Mouse (Mus musculus) neural tube, embryonic 13.5 days (tissue): ENCODE measurements at regions not wholly inside any gene's neighbourhood (a gene's known extent, or its start where the extent isn't known, plus 50 kb on each side); places are given as distances from the start of the nearest gene placed in this dataset.

Experiments
- ATAC-seq: fragments of 200-750 bp; cut with Nextera tagmentation; 2 replicates; pipeline ENCODE4 v1.8.0; 2017; ENCODE audit warnings: low read depth, mild to moderate bottlenecking, moderate TSS enrichment, moderate library complexity
- H3K27ac ChIP-seq: fragments of 300-500 bp; sonication (generic); replicated peaks from 2 replicates; pipeline ENCODE4 v1.5.1; 2015; ENCODE audit warnings: moderate library complexity, mild to moderate bottlenecking, inconsistent platforms
- H3K27me3 ChIP-seq: fragments of 300-500 bp; sonication (generic); 2 replicates; pipeline ENCODE4 v1.6.1; 2015; ENCODE audit warnings: mild to moderate bottlenecking, inconsistent platforms
- H3K36me3 ChIP-seq: fragments of 300-500 bp; sonication (generic); 2 replicates; pipeline ENCODE4 v1.6.1; 2015; ENCODE audit warnings: mild to moderate bottlenecking, inconsistent platforms
- H3K4me1 ChIP-seq: fragments of 300-500 bp; sonication (generic); replicated peaks from 2 replicates; pipeline ENCODE4 v1.6.1; 2015; ENCODE audit warnings: inconsistent platforms
- H3K4me2 ChIP-seq: fragments of 300-500 bp; sonication (generic); 2 replicates; pipeline ENCODE4 v1.6.1; 2015; ENCODE audit warnings: inconsistent platforms, mild to moderate bottlenecking, moderate library complexity
- H3K4me3 ChIP-seq: fragments of 300-500 bp; sonication (generic); 2 replicates; pipeline ENCODE4 v1.5.1; 2015; ENCODE audit warnings: mild to moderate bottlenecking, inconsistent platforms
- H3K9ac ChIP-seq: fragments of 300-500 bp; sonication (generic); 2 replicates; pipeline ENCODE4 v1.6.1; 2015; ENCODE audit warnings: moderate library complexity, mild to moderate bottlenecking, inconsistent platforms
- H3K9me3 ChIP-seq: fragments of 300-500 bp; sonication (generic); 2 replicates; pipeline ENCODE4 v1.6.1; 2016; ENCODE audit warnings: inconsistent platforms
- WGBS: fragments of 180-500 bp; shearing (Covaris S2); methylation state at CpG from one replicate; pipeline ENCODE4 v1.1.7; 2015; 5-methylcytosine and 5-hydroxymethylcytosine counted together

- Histone ChIP-seq H3K9me3 (no peaks in the 10 kb centered on the region), H3K27ac (no peak overlapping the region), H3K4me3 (no peak overlapping the region), H3K36me3 (no peaks in the 10 kb centered on the region), H3K27me3 (no peaks in the 10 kb centered on the region), H3K9ac (no peak overlapping the region), H3K4me2 (no peak overlapping the region), H3K4me1 (no peaks in the 10 kb centered on the region)
- ATAC-seq, result no peak
- 90% methylated on average over 7 of the region's 7 CpGs for WGBS
Observed at GRCm38 (mm10) chr6:31995977-31996376, 54.1 kb upstream of the 1700012A03Rik start.

- H3K4me3 ChIP-seq, result no peak overlapping the region
- H3K36me3 ChIP-seq, result no peaks in the 10 kb centered on the region
- H3K9me3 ChIP-seq, result no peaks in the 10 kb centered on the region
- no peak overlapping the region for H3K4me2 ChIP-seq
- H3K4me1 ChIP-seq, result no peaks in the 10 kb centered on the region
- no peak for ATAC-seq
- H3K27ac ChIP-seq, result no peak overlapping the region
- WGBS, result 85% methylated on average over 4 of the region's 4 CpGs
- no peak overlapping the region for H3K9ac ChIP-seq
- H3K27me3 ChIP-seq, result no peaks in the 10 kb centered on the region
Observed at GRCm38 (mm10) chr6:31995249-31995648, 54.8 kb upstream of the 1700012A03Rik start.

GRCm38 (mm10) chr6:31985698-31986097 lies 64.3 kb upstream of the 1700012A03Rik start:
- no peak overlapping the region for H3K4me2 ChIP-seq
- no peak overlapping the region for H3K27ac ChIP-seq
- 64% methylated on average over 3 of the region's 3 CpGs for WGBS
- H3K4me3 ChIP-seq, result no peak overlapping the region
- no peak for ATAC-seq
- no peak overlapping the region for H3K9ac ChIP-seq
- H3K4me1 ChIP-seq, result peaks cover 10% of the 10 kb centered on the region; the same call in 1 of the 2 replicates
- no peaks in the 10 kb centered on the region for H3K27me3 ChIP-seq
- H3K36me3 ChIP-seq, result no peaks in the 10 kb centered on the region
- H3K9me3 ChIP-seq, result no peaks in the 10 kb centered on the region

- no peaks in the 10 kb centered on the region for H3K27me3 ChIP-seq
- no peaks in the 10 kb centered on the region for H3K36me3 ChIP-seq
- no peak overlapping the region for H3K4me2 ChIP-seq
- ATAC-seq, result no peak
- 90% methylated on average over 6 of the region's 6 CpGs for WGBS
- no peak overlapping the region for H3K27ac ChIP-seq
- H3K9ac ChIP-seq, result no peak overlapping the region
- 0 out of 2 replicates have a peak, but pooled peaks cover 6% of the 10 kb centered on the region for H3K9me3 ChIP-seq
- H3K4me1 ChIP-seq, result no peaks in the 10 kb centered on the region
- no peak overlapping the region for H3K4me3 ChIP-seq
Observed at GRCm38 (mm10) chr6:31976705-31977104, 73.3 kb upstream of the 1700012A03Rik start.

- Histone ChIP-seq H3K4me1 (peaks cover 9% of the 10 kb centered on the region), H3K27ac (no peak overlapping the region), H3K9ac (no peak overlapping the region), H3K36me3 (no peaks in the 10 kb centered on the region), H3K9me3 (no peaks in the 10 kb centered on the region), H3K4me3 (no peak overlapping the region), H3K27me3 (no peaks in the 10 kb centered on the region), H3K4me2 (no peak overlapping the region)
- ATAC-seq, result no peak
- WGBS, result 7% methylated on average over 4 of the region's 4 CpGs
Observed at GRCm38 (mm10) chr6:31948063-31948481, 102.0 kb upstream of the 1700012A03Rik start.

GRCm38 (mm10) chr6:31946572-31946971 lies 103.5 kb upstream of the 1700012A03Rik start:
- no peaks in the 10 kb centered on the region for H3K9me3 ChIP-seq
- H3K27me3 ChIP-seq, result no peaks in the 10 kb centered on the region
- no peak overlapping the region for H3K9ac ChIP-seq
- no peak overlapping the region for H3K4me2 ChIP-seq
- peaks cover 9% of the 10 kb centered on the region for H3K4me1 ChIP-seq
- no peak overlapping the region for H3K27ac ChIP-seq
- no peak for ATAC-seq
- WGBS, result 86% methylated on average over 5 of the region's 5 CpGs
- H3K36me3 ChIP-seq, result no peaks in the 10 kb centered on the region
- H3K4me3 ChIP-seq, result no peak overlapping the region

- H3K27ac ChIP-seq, result no peak overlapping the region
- H3K4me2 ChIP-seq, result no peak overlapping the region
- H3K4me1 ChIP-seq, result peaks cover 9% of the 10 kb centered on the region
- H3K9me3 ChIP-seq, result no peaks in the 10 kb centered on the region
- 74% methylated on average over 7 of the region's 7 CpGs for WGBS
- H3K4me3 ChIP-seq, result no peak overlapping the region
- no peaks in the 10 kb centered on the region for H3K36me3 ChIP-seq
- no peaks in the 10 kb centered on the region for H3K27me3 ChIP-seq
- H3K9ac ChIP-seq, result no peak overlapping the region
- no peak for ATAC-seq
Observed at GRCm38 (mm10) chr6:31945347-31945746, 104.7 kb upstream of the 1700012A03Rik start.

GRCm38 (mm10) chr6:31944546-31944945 lies 105.5 kb upstream of the 1700012A03Rik start:
- H3K27me3 ChIP-seq, result no peaks in the 10 kb centered on the region
- no peak overlapping the region for H3K9ac ChIP-seq
- 91% methylated on average over 8 of the region's 8 CpGs for whole genome bisulfite sequencing
- no peak overlapping the region for H3K27ac ChIP-seq
- no peak overlapping the region for H3K4me3 ChIP-seq
- no peak overlapping the region for H3K4me2 ChIP-seq
- H3K36me3 ChIP-seq, result no peaks in the 10 kb centered on the region
- no peaks in the 10 kb centered on the region for H3K9me3 ChIP-seq
- H3K4me1 ChIP-seq, result peaks cover 9% of the 10 kb centered on the region
- ATAC-seq, result no peak

GRCm38 (mm10) chr6:31942696-31943095 lies 107.3 kb upstream of the 1700012A03Rik start:
- Histone ChIP-seq H3K4me1 (peaks cover 9% of the 10 kb centered on the region), H3K4me2 (no peak overlapping the region), H3K4me3 (no peak overlapping the region), H3K9me3 (no peaks in the 10 kb centered on the region), H3K9ac (no peak overlapping the region), H3K36me3 (no peaks in the 10 kb centered on the region), H3K27ac (no peak overlapping the region), H3K27me3 (no peaks in the 10 kb centered on the region)
- no peak for ATAC-seq
- 58% methylated on average over 4 of the region's 4 CpGs for WGBS

GRCm38 (mm10) chr6:31938216-31938814 lies 111.7 kb upstream of the 1700012A03Rik start:
- Histone ChIP-seq H3K4me1 (peaks cover 32% of the 10 kb centered on the region), H3K4me2 (peak overlapping the region; percentile 69), H3K9me3 (no peaks in the 10 kb centered on the region), H3K27ac (peak overlapping the region; percentile 73), H3K36me3 (no peaks in the 10 kb centered on the region), H3K9ac (peak overlapping the region; percentile 67), H3K27me3 (no peaks in the 10 kb centered on the region), H3K4me3 (peak overlapping the region; percentile 38)
- ATAC-seq, result peak; percentile 83
- 5% methylated on average over 20 of the region's 20 CpGs for WGBS

GRCm38 (mm10) chr6:31937146-31937545 lies 112.9 kb upstream of the 1700012A03Rik start:
- Histone ChIP-seq H3K9ac (no peak overlapping the region), H3K27ac (peak overlapping the region; percentile 74), H3K4me3 (no peak overlapping the region), H3K27me3 (no peaks in the 10 kb centered on the region), H3K36me3 (no peaks in the 10 kb centered on the region), H3K4me1 (peaks cover 38% of the 10 kb centered on the region), H3K9me3 (no peaks in the 10 kb centered on the region), H3K4me2 (no peak overlapping the region)
- ATAC-seq, result no peak
- 70% methylated on average over 12 of the region's 12 CpGs for WGBS

- WGBS, result 82% methylated on average over 10 of the region's 10 CpGs
- no peaks in the 10 kb centered on the region for H3K9me3 ChIP-seq
- no peak for ATAC-seq
Observed at GRCm38 (mm10) chr6:31934826-31935225, 115.2 kb upstream of the 1700012A03Rik start.

GRCm38 (mm10) chr6:31933956-31934355 lies 116.1 kb upstream of the 1700012A03Rik start:
- Histone ChIP-seq H3K4me2 (peak overlapping the region; percentile 9; the same call in 1 of the 2 replicates), H3K27ac (peak overlapping the region; percentile 81), H3K27me3 (no peaks in the 10 kb centered on the region), H3K9me3 (no peaks in the 10 kb centered on the region), H3K36me3 (no peaks in the 10 kb centered on the region), H3K4me3 (no peak overlapping the region), H3K9ac (peak overlapping the region; percentile 5; the same call in 1 of the 2 replicates), H3K4me1 (peaks cover 38% of the 10 kb centered on the region)
- 0 out of 2 replicates have a peak, but pooled peaks have one; percentile 20 for ATAC-seq
- WGBS, result 68% methylated on average over 8 of the region's 8 CpGs

More at GRCm38 (mm10) chr6:31934826-31935225, 115.2 kb upstream of the 1700012A03Rik start:
- Histone ChIP-seq H3K27me3 (no peaks in the 10 kb centered on the region), H3K4me1 (peaks cover 38% of the 10 kb centered on the region), H3K9ac (no peak overlapping the region), H3K4me3 (no peak overlapping the region), H3K36me3 (no peaks in the 10 kb centered on the region), H3K4me2 (no peak overlapping the region), H3K27ac (no peak overlapping the region)
